In the genomic region with DNA sequence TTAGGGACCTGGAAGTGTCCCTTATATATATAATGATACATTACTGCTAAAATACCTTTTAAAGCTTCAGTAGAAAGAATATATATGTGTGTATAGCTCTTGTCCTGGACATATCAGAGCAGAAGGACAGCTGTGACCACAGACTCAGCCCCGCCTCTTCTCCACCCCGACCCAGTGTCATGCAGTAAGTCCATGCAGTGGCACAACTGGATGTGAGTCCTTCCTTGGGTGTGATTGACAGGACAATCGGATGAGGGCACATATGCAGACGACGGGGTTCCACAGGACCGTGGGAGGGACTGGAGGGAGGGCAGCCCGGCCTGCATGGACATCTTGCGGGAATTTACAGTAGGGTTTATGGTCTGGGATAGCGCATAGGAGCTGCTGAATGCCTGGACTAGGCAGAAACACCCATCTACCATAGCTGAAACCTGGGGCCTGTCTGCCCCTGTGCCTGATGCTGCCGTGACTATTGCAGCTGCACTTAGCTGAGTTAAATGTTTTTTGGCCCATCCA, we compare ENCODE assay signal across 23 mouse cellular contexts.
A peak's percentile ranks its signal among the peaks of the same experiment; 100 is the strongest.
DNase-seq lines count a peak whose midpoint lies in the region; ATAC-seq and TF ChIP-seq lines count a peak whose summit lies in the region.
"Had no signal": no experiment of that assay in that cellular context is flagged by ENCODE, and none has a peak within 500 bp of the region (broad histone marks: within the 10 kb centered on the region; RNA-seq: fewer than 3 reads in every experiment).

No protein-coding gene starts in this region.

- peaks cover 5% of the 10 kb centered on the region for H3K36me3 ChIP-seq in forebrain, embryonic 15.5 days
- peaks cover 55% of the 10 kb centered on the region for H3K36me3 ChIP-seq in forebrain, embryonic 10.5 days (replicated peaks)
- H3K36me3 ChIP-seq in liver, embryonic 14.5 days (replicated peaks; ENCODE audit: control insufficient read depth, insufficient read depth, low read depth) = no peaks in the 10 kb centered on the region; the same call in 1 of the 2 replicates
- peaks cover 5% of the 10 kb centered on the region; the same call in 1 of the 2 replicates for H3K36me3 ChIP-seq in liver, postnatal 0 days (replicated peaks; ENCODE audit: insufficient read depth, low read length)
- H3K36me3 ChIP-seq in embryonic facial prominence, embryonic 14.5 days (ENCODE audit: control insufficient read depth, insufficient read depth, low read length) = peaks cover 27% of the 10 kb centered on the region

- TF ChIP-seq EP300 in liver, embryonic 14.5 days (IDR thresholded peaks at IDR 0.05; ENCODE audit: low read depth) = no peak
- TF ChIP-seq EP300 in liver, postnatal 0 days (IDR thresholded peaks at IDR 0.05; ENCODE audit: low read depth) = no peak

- no peak overlapping the region for H3K9ac ChIP-seq in forebrain, embryonic 15.5 days (replicated peaks)
- no peak overlapping the region for H3K9ac ChIP-seq in liver, embryonic 14.5 days (replicated peaks)
- no peak overlapping the region for H3K9ac ChIP-seq in liver, postnatal 0 days (replicated peaks)
- H3K9ac ChIP-seq in embryonic facial prominence, embryonic 14.5 days (ENCODE audit: low read depth, low read length) = no peak overlapping the region
- H3K9ac ChIP-seq: heart, embryonic 15.5 days; hindbrain, embryonic 15.5 days; lung, embryonic 14.5 days; midbrain, embryonic 12.5 days had no signal

- ATAC-seq in forebrain, embryonic 15.5 days (replicated peaks) = 0 out of 2 replicates have a peak, but pooled peaks have one; percentile 41
- no peak for ATAC-seq in liver, embryonic 14.5 days (ENCODE audit: insufficient read depth)
- no peak for ATAC-seq in liver, postnatal 0 days
- ATAC-seq in embryonic facial prominence, embryonic 14.5 days (ENCODE audit: low read depth) = peak; percentile 41; the same call in 1 of the 2 replicates
- 0 out of 2 replicates have a peak, but pooled peaks have one; percentile 28 for ATAC-seq in megakaryocyte-erythroid progenitor cell, adult 5-6 weeks (replicated peaks; ENCODE audit: low FRiP score, low TSS enrichment, poor library complexity, severe bottlenecking)
- ATAC-seq: intestine, postnatal 0 days had no signal

- H3K4me3 ChIP-seq in forebrain, embryonic 15.5 days = no peak overlapping the region
- no peak overlapping the region for H3K4me3 ChIP-seq in forebrain, embryonic 10.5 days
- no peak overlapping the region for H3K4me3 ChIP-seq in liver, embryonic 14.5 days (ENCODE audit: insufficient read depth in 1 of 2, low read depth in 2 of 2, low read length in 2 of 2)
- no peak overlapping the region for H3K4me3 ChIP-seq in liver, postnatal 0 days (ENCODE audit: low read depth, low read length)
- no peak overlapping the region for H3K4me3 ChIP-seq in embryonic facial prominence, embryonic 14.5 days (ENCODE audit: low read depth, low read length)
- H3K4me3 ChIP-seq: heart, embryonic 15.5 days; hindbrain, embryonic 15.5 days; layer of hippocampus, adult 2 months; midbrain, embryonic 12.5 days had no signal

- H3K9me3 ChIP-seq in forebrain, embryonic 15.5 days = no peaks in the 10 kb centered on the region
- peaks cover 6% of the 10 kb centered on the region; the same call in 1 of the 2 replicates for H3K9me3 ChIP-seq in forebrain, embryonic 10.5 days
- H3K9me3 ChIP-seq in liver, embryonic 14.5 days (ENCODE audit: control insufficient read depth, low read length) = no peaks in the 10 kb centered on the region
- no peaks in the 10 kb centered on the region for H3K9me3 ChIP-seq in liver, postnatal 0 days (ENCODE audit: low read length)
- no peaks in the 10 kb centered on the region for H3K9me3 ChIP-seq in embryonic facial prominence, embryonic 14.5 days (ENCODE audit: control insufficient read depth, low read length)
- H3K9me3 ChIP-seq: heart, embryonic 15.5 days; hindbrain, embryonic 15.5 days; midbrain, embryonic 12.5 days had no signal

- no peak for DNase-seq in forebrain, embryonic 10.5 days (ENCODE audit: extremely low spot score, low spot score)
- no peak for DNase-seq in liver, embryonic 14.5 days (ENCODE audit: low read depth in 3 of 3, low spot score in 3 of 3)
- no peak for DNase-seq in liver, postnatal 0 days
- DNase-seq in embryonic facial prominence, embryonic 14.5 days (ENCODE audit: low spot score) = no peak
- DNase-seq in left cerebral cortex, adult 18-20 months (ENCODE audit: low spot score in 2 of 2) = no peak
- DNase-seq in adrenal gland, postnatal 4 days (ENCODE audit: low spot score in 2 of 2) = no peak
- DNase-seq: B cell, adult 2 months; cerebellum, adult 2 months; cerebellum, postnatal 36 days; gastrocnemius, postnatal 14 days; heart, adult 18-20 months; heart, postnatal 4 days; kidney, postnatal 10 days; lung, embryonic 14.5 days; lung, postnatal 36 days; right cerebral cortex, adult 18-20 months had no signal

- no peak overlapping the region for H3K4me2 ChIP-seq in forebrain, embryonic 15.5 days (replicated peaks)
- peak overlapping the region; percentile 58 for H3K4me2 ChIP-seq in liver, embryonic 14.5 days (ENCODE audit: low read depth)
- H3K4me2 ChIP-seq in liver, postnatal 0 days (ENCODE audit: low read depth, low read length) = no peak overlapping the region
- no peak overlapping the region for H3K4me2 ChIP-seq in embryonic facial prominence, embryonic 14.5 days (ENCODE audit: low read depth, low read length)
- H3K4me2 ChIP-seq: heart, embryonic 15.5 days; hindbrain, embryonic 15.5 days; lung, embryonic 14.5 days; midbrain, embryonic 12.5 days had no signal

- H3K27me3 ChIP-seq in forebrain, embryonic 15.5 days = no peaks in the 10 kb centered on the region
- H3K27me3 ChIP-seq in forebrain, embryonic 10.5 days (ENCODE audit: poor library complexity, severe bottlenecking) = peaks cover 7% of the 10 kb centered on the region; the same call in 1 of the 2 replicates
- H3K27me3 ChIP-seq in liver, embryonic 14.5 days (ENCODE audit: control insufficient read depth, insufficient read depth, low read length) = no peaks in the 10 kb centered on the region
- H3K27me3 ChIP-seq in liver, postnatal 0 days (ENCODE audit: insufficient read depth, low read length) = no peaks in the 10 kb centered on the region
- H3K27me3 ChIP-seq in embryonic facial prominence, embryonic 14.5 days (replicated peaks; ENCODE audit: control insufficient read depth, insufficient read depth, low read length) = no peaks in the 10 kb centered on the region
- H3K27me3 ChIP-seq: heart, embryonic 15.5 days; hindbrain, embryonic 15.5 days had no signal

- H3K4me1 ChIP-seq in forebrain, embryonic 15.5 days = peaks cover 6% of the 10 kb centered on the region; the same call in 1 of the 2 replicates
- peaks cover 13% of the 10 kb centered on the region for H3K4me1 ChIP-seq in forebrain, embryonic 10.5 days
- peaks cover 20 to 27% of the 10 kb centered on the region in 2 experiments for H3K4me1 ChIP-seq in liver, embryonic 14.5 days (replicated peaks; ENCODE audit: control insufficient read depth in 2 of 2, insufficient read depth in 2 of 2, low read length in 1 of 2)
- H3K4me1 ChIP-seq in liver, postnatal 0 days (ENCODE audit: insufficient read depth) = no peaks in the 10 kb centered on the region
- no peaks in the 10 kb centered on the region for H3K4me1 ChIP-seq in embryonic facial prominence, embryonic 14.5 days (ENCODE audit: control insufficient read depth, insufficient read depth, low read length)
- H3K4me1 ChIP-seq: hindbrain, embryonic 15.5 days had no signal

- no peak for TF ChIP-seq CTCF in liver, embryonic 14.5 days (IDR thresholded peaks at IDR 0.05; ENCODE audit: low read depth)
- TF ChIP-seq CTCF in liver, postnatal 0 days (IDR thresholded peaks at IDR 0.05; ENCODE audit: low read depth) = no peak

- 92% methylated on average over 10 of the region's 10 CpGs for WGBS in forebrain, embryonic 15.5 days
- 95% methylated on average over 10 of the region's 10 CpGs for WGBS in forebrain, embryonic 10.5 days
- 79% methylated on average over 10 of the region's 10 CpGs for WGBS in liver, embryonic 14.5 days (ENCODE audit: insufficient replicate concordance)
- WGBS in liver, postnatal 0 days (ENCODE audit: insufficient replicate concordance) = 85% methylated on average over 10 of the region's 10 CpGs
- WGBS in embryonic facial prominence, embryonic 14.5 days = 93% methylated on average over 10 of the region's 10 CpGs

- H3K27ac ChIP-seq in forebrain, embryonic 15.5 days (replicated peaks) = no peak overlapping the region
- no peak overlapping the region for H3K27ac ChIP-seq in forebrain, embryonic 10.5 days
- peak overlapping the region; percentile 74 for H3K27ac ChIP-seq in liver, embryonic 14.5 days
- no peak overlapping the region for H3K27ac ChIP-seq in liver, postnatal 0 days (ENCODE audit: low read depth)
- no peak overlapping the region for H3K27ac ChIP-seq in embryonic facial prominence, embryonic 14.5 days (replicated peaks; ENCODE audit: low read depth, low read length)
- H3K27ac ChIP-seq: heart, embryonic 15.5 days; hindbrain, embryonic 15.5 days; layer of hippocampus, adult 2 months; midbrain, embryonic 12.5 days had no signal

Comparison
In these comparisons a context has a peak if more than half of its experiments do, and no peak if none do; other contexts are left out.
1. ATAC-seq: peak in forebrain, embryonic 15.5 days (single experiment), embryonic facial prominence, embryonic 14.5 days (single experiment) and megakaryocyte-erythroid progenitor cell, adult 5-6 weeks (single experiment); none in liver, embryonic 14.5 days (single experiment) and liver, postnatal 0 days (single experiment).